Mouse (Mus musculus) layer of hippocampus, adult 8-10 months (tissue): ENCODE results near the gene Ttc26. TPM values are rescaled to one million over a fixed set of nuclear protein-coding genes. Genes with fewer than 3 reads are reported as not detected.
A peak's percentile ranks its signal among the peaks of the same experiment; 100 is the strongest.
"Not testable (repeated sequence)": the region's sequence is repeated elsewhere in the genome, so short reads cannot be mapped to it uniquely, and the experiment has no call there.

ENCODE experiments used
- DNase-seq, 2 experiments: peaks; one replicate each; pipeline ENCODE4 v3.0.0; 2022; ENCODE audit warnings: low spot score in 2 of 2
- total RNA-seq, 4 experiments: library from RNA; stranded (reverse); gene quantifications; 2 replicates each; pipeline ENCODE4 v1.2.4; 2022

The Ttc26 gene
- total RNA-seq, 4 experiments from 2014 or later: 11.5 to 14.4 (median 13.5) TPM

- not testable (repeated sequence) for DNase-seq
Measured at GRCm38 (mm10) chr6:38356661-38357433, 24.4 kb upstream of the Ttc26 start.

GRCm38 (mm10) chr6:38357603-38358252, 23.5 kb upstream of the Ttc26 start:
- no peak for DNase-seq

- DNase-seq: no peak
Measured at GRCm38 (mm10) chr6:38358253-38359027, 22.8 kb upstream of the Ttc26 start.

- DNase-seq: not testable (repeated sequence)
Measured at GRCm38 (mm10) chr6:38359044-38359735, 22.1 kb upstream of the Ttc26 start.

- no peak for DNase-seq
Measured at GRCm38 (mm10) chr6:38359736-38360499, 21.4 kb upstream of the Ttc26 start.

- no peak for DNase-seq
Measured at GRCm38 (mm10) chr6:38361065-38361464, 20.2 kb upstream of the Ttc26 start.

- no peak for DNase-seq
Measured at GRCm38 (mm10) chr6:38361937-38362336, 19.3 kb upstream of the Ttc26 start.

GRCm38 (mm10) chr6:38363370-38363769, 17.9 kb upstream of the Ttc26 start:
- no peak for DNase-seq

GRCm38 (mm10) chr6:38364121-38364520, 17.1 kb upstream of the Ttc26 start:
- DNase-seq: no peak

GRCm38 (mm10) chr6:38369945-38370344, 11.3 kb upstream of the Ttc26 start:
- no peak for DNase-seq

- no peak for DNase-seq
Measured at GRCm38 (mm10) chr6:38374271-38374670, 7.0 kb upstream of the Ttc26 start.

- no peak for DNase-seq
Measured at GRCm38 (mm10) chr6:38380764-38381128, 523 bp upstream of the Ttc26 start.

- DNase-seq: peak; percentile 47 to 59
Measured at GRCm38 (mm10) chr6:38389671-38390070, 8.4 kb downstream of the Ttc26 start.

- DNase-seq: not testable (repeated sequence)
Measured at GRCm38 (mm10) chr6:38432457-38432856, 51.2 kb downstream of the Ttc26 start.

GRCm38 (mm10) chr6:38433261-38434033, 52.2 kb downstream of the Ttc26 start, which contains the start of gene Ubn2:
Gene Ubn2, plus strand, starts transcription at chr6:38433950.
- DNase-seq: peak; percentile 98 to 99

GRCm38 (mm10) chr6:38434055-38435023, 53.1 kb downstream of the Ttc26 start:
- DNase-seq: peak; percentile 8 to 21

- DNase-seq: no peak
Measured at GRCm38 (mm10) chr6:38443842-38444241, 62.6 kb downstream of the Ttc26 start.

- DNase-seq: no peak
Measured at GRCm38 (mm10) chr6:38448295-38448694, 67.0 kb downstream of the Ttc26 start.

GRCm38 (mm10) chr6:38453049-38453448, 71.8 kb downstream of the Ttc26 start:
- DNase-seq: no peak
